Mouse (Mus musculus) spleen, adult 2 months (tissue): Measurements from ENCODE around the gene Bbx.

Experiments
- CTCF ChIP-seq: fragments of 200-500 bp; IDR thresholded peaks from 2 replicates; pipeline ENCODE4 v1.5.1; 2011; ENCODE audit warnings: mild to moderate bottlenecking, inconsistent platforms; ENCODE audit not compliant: insufficient read depth, insufficient read length, insufficient replicate concordance; ENCODE audit errors: extremely low read depth
- POLR2A ChIP-seq: fragments of 200-500 bp; IDR thresholded peaks from 2 replicates; pipeline ENCODE4 v1.6.1; 2011; ENCODE audit warnings: low read depth, low read length, inconsistent platforms

- no peak for TF ChIP-seq POLR2A
- TF ChIP-seq CTCF = peak; percentile 46; the same call in 1 of the 2 replicates
Measured at GRCm38 (mm10) chr16:50201546-50202151, 230.5 kb downstream of the Bbx start.
